Mouse (Mus musculus): ENCODE measurements around the gene Col27a1. TPM values are rescaled to one million over a fixed set of nuclear protein-coding genes. Genes with fewer than 3 reads are reported as not detected.

Gene Col27a1
- polyA plus RNA-seq, 1 experiment from 2014 or later: 4.3 TPM

DNA sequence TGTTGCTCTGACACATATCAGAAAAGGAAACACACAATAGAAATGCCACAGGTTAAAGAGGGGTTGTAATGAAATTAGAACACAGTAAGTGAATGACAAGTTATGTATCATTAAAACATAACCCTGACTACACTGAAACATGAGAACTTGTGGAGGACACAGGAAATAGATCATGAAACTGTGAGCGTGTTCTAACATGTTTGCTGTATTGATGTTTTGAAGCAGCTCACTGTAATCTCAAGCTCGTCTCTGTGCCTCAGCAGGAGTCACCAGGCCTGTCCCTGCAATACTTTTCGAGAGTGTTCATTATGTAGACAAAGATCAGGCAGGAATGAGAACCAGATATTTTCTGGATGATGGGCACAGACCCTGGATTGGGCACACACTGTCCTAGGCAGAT, 129.8 kb downstream of the Col27a1 start:
- Histone ChIP-seq H3K9me3 (no peaks in the 10 kb centered on the region), H3K4me3 (no peak overlapping the region), H3K4me1 (no peaks in the 10 kb centered on the region), H3K27me3 (ENCODE audit: insufficient read depth, poor library complexity, severe bottlenecking) (no peaks in the 10 kb centered on the region), H3K36me3 (no peaks in the 10 kb centered on the region), H3K27ac (no peak overlapping the region)
- WGBS: 67% methylated on average over 3 of the region's 3 CpGs
- DNase-seq (ENCODE audit: low spot score): no peak

DNA sequence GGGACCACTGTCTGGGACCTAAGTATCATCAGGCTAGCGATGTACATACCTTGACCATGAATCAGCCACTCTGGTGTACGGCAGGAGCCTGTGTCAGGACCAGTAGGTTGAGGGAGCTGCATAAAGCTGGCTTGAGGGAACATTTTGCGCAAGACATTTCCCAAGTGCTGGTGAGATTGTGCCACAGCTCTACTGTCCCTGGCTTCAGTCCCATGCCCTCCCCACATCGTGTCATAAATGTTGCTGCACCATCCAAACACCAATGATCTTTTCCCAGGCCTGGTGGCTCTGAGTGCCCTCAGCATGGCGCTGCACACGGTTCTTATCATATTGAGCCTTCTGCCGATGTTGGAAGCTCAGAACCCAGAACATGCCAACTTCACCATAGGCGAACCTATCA, 130.5 kb downstream of the Col27a1 start, which contains the start of gene Orm1:
Gene Orm1, plus strand, starts transcription at position 266 of the 400 bp plus-strand sequence.
- Histone ChIP-seq H3K36me3 (no peaks in the 10 kb centered on the region), H3K4me1 (no peaks in the 10 kb centered on the region), H3K27me3 (ENCODE audit: insufficient read depth, poor library complexity, severe bottlenecking) (no peaks in the 10 kb centered on the region), H3K9me3 (no peaks in the 10 kb centered on the region), H3K4me3 (no peak within 1 kb of the TSS), H3K27ac (no peak within 1 kb of the TSS)
- WGBS: 84% methylated on average over 8 of the region's 8 CpGs
- no peak for DNase-seq (ENCODE audit: low spot score)

DNA sequence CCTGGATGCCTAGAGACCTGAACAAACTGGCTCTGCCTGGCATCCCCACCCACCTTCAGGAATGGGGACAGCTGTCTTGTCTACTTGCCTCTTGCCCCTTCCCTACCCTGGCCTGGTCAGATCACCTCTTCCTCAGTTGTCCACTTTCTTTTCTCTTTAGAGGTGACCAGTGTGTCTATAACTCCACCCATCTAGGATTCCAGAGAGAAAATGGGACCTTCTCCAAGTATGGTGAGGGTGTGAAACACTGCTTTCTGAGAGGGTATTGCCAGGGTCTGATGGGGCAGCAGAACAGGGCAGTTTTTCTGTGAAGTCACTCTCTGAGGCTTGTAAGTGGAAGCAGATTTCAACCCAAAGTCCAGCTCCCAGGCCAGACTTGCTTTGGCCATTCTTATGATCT, 131.5 kb downstream of the Col27a1 start:
- Histone ChIP-seq H3K9me3 (no peaks in the 10 kb centered on the region), H3K4me3 (no peak overlapping the region), H3K27ac (no peak overlapping the region), H3K36me3 (no peaks in the 10 kb centered on the region), H3K4me1 (no peaks in the 10 kb centered on the region), H3K27me3 (ENCODE audit: insufficient read depth, poor library complexity, severe bottlenecking) (no peaks in the 10 kb centered on the region)
- DNase-seq (ENCODE audit: low spot score): no peak

DNA sequence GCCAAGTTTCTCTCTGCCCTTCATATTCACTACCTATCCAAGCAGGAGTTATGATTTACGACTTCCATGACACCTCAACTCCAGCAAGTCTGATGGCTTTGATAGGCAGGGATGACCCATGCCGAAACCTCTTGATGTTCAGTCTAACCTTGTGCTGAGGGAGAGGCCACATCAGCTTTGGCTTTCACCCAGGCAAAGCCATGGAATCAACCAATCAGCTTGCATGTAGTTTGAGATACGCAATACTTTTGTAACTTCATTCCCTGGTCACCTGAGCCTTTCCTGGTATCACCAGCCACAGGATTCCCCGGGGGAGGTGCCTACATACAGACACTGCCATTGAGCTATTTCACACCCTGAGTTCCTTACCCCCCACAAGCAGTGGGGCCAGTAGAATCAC, 132.9 kb downstream of the Col27a1 start:
- Histone ChIP-seq H3K36me3 (no peaks in the 10 kb centered on the region), H3K9me3 (no peaks in the 10 kb centered on the region), H3K27ac (no peak overlapping the region), H3K27me3 (ENCODE audit: insufficient read depth, poor library complexity, severe bottlenecking) (no peaks in the 10 kb centered on the region; the same call in 1 of the 2 replicates), H3K4me1 (no peaks in the 10 kb centered on the region), H3K4me3 (no peak overlapping the region)
- 81% methylated on average over 4 of the region's 4 CpGs for WGBS
- no peak for DNase-seq (ENCODE audit: low spot score)

DNA sequence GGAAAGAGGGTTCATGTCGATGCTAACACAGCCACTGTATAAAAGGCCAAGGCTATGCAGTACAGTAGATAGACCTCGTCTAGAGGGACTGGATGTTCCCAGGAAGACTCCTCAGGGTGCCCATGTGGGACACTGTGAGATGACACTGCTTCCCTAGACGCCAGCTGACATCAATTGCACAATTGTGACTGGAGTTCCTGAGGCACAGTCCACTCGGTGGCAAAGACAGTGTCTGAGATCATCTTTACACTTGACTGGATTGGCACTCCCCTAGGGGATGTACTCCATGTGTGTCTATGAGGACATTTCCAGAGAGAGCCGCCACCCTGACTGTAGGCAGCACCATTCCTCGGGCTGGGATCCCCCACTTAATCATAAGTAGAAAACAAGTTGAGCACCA, 134.7 kb downstream of the Col27a1 start:
- no peak for DNase-seq (ENCODE audit: low spot score)
- no peak overlapping the region for H3K4me3 ChIP-seq
- no peak overlapping the region for H3K27ac ChIP-seq
- WGBS: 73% methylated on average over 6 of the region's 6 CpGs
- H3K4me1 ChIP-seq: no peaks in the 10 kb centered on the region
- H3K27me3 ChIP-seq (ENCODE audit: insufficient read depth, poor library complexity, severe bottlenecking): no peaks in the 10 kb centered on the region; the same call in 1 of the 2 replicates
- H3K36me3 ChIP-seq: no peaks in the 10 kb centered on the region
- no peaks in the 10 kb centered on the region for H3K9me3 ChIP-seq

DNA sequence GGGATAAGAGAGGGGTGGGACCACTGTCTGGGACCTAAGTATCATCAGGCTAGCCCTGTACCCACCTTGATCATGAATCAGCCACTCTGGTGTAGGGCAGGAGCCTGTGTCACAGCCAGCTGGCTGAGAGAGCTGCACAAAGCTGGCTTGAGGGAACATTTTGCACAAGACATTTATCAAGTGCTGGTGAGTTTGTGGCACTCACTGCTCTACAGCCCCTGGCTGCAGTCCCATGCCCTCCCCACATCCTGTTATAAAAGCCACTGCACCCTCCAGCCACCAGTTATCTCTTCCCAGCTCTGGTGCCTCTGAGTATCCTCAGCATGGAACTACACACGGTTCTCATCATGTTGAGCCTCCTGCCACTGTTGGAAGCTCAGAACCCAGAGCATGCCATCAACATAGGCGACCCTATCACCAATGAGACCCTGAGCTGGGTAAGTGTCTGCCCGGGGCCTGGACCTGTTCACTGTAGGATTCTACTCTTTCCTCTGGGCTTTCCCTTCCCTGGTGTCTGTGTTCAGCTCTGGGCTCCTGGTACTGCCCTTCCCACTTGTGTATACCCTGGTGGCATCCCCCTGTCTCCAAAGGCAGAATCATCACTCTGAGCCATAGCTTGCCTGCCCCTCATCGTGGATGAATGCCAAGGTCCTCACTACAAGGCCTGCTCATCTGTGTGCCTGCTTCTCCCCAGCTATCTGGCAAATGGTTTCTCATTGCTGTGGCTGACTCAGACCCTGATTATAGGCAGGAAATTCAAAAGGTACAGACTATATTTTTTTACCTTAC, 142.3 kb downstream of the Col27a1 start, which contains the start of gene Orm3:
Gene Orm3, plus strand, starts transcription at position 286 of the 789 bp plus-strand sequence.
- DNase-seq (ENCODE audit: low spot score): no peak
- H3K27ac ChIP-seq: no peak within 1 kb of the TSS
- WGBS: 75% methylated on average over 4 of the region's 4 CpGs
- no peaks in the 10 kb centered on the region for H3K36me3 ChIP-seq
- H3K9me3 ChIP-seq: no peaks in the 10 kb centered on the region
- 0 out of 2 replicates have a peak, but pooled peaks cover 4% of the 10 kb centered on the region for H3K4me1 ChIP-seq
- H3K27me3 ChIP-seq (ENCODE audit: insufficient read depth, poor library complexity, severe bottlenecking): no peaks in the 10 kb centered on the region
- H3K4me3 ChIP-seq: no peak within 1 kb of the TSS

DNA sequence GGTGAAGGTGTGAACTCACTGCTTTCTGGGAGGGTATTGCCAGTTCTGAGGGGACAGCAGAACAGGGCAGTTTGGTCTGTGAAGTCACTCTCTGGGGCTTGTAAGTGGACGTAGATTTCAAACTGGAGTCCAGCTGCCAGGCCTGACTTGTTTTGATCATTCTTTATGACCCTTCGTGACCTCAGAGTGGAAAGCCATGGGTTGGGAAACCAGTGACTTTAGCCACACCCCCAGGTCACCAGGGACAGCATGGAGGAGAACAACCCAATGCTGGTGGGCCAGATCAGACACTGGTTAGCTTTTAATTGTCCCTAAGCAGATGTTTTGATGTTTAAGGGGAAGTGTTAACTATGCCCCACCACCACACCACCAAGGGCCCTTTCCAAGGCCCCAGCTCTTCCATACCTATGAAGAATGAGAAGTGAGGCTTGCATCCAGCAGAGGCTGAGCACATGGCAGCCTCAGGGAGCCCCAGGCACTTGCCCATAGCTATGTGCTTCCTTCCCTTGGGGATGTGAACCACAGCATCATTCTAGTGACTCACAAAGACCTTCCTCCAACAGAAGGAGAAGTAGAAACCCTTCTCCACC, 143.3 kb downstream of the Col27a1 start:
- no peaks in the 10 kb centered on the region for H3K9me3 ChIP-seq
- no peak overlapping the region for H3K4me3 ChIP-seq
- no peaks in the 10 kb centered on the region for H3K36me3 ChIP-seq
- H3K4me1 ChIP-seq: 0 out of 2 replicates have a peak, but pooled peaks cover 4% of the 10 kb centered on the region
- H3K27me3 ChIP-seq (ENCODE audit: insufficient read depth, poor library complexity, severe bottlenecking): no peaks in the 10 kb centered on the region
- WGBS: 65% methylated on average over 2 of the region's 2 CpGs
- no peak for DNase-seq (ENCODE audit: low spot score)
- no peak overlapping the region for H3K27ac ChIP-seq

DNA sequence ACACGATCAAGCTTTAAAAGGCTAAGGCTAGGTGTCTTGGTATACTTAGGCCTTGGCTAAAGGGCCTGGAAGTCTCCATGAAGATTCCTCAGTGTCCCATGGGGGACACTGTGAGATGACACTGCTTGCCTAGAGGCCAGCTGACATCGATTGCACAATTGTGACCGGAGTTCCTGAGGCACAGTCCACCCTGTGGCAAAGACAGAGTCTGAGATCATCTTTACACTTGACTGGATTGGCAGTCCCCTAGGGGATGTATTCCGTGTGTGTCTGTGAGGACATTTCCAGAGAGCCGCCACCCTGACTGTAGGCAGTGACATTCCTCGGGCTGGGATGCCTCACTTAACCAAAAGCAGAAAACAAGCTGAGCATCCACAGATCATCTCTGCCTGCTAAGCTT, 146.1 kb downstream of the Col27a1 start:
- 70% methylated on average over 6 of the region's 6 CpGs for WGBS
- Histone ChIP-seq H3K9me3 (no peaks in the 10 kb centered on the region), H3K4me1 (0 out of 2 replicates have a peak, but pooled peaks cover 4% of the 10 kb centered on the region), H3K27ac (no peak overlapping the region), H3K4me3 (no peak overlapping the region), H3K36me3 (no peaks in the 10 kb centered on the region), H3K27me3 (ENCODE audit: insufficient read depth, poor library complexity, severe bottlenecking) (no peaks in the 10 kb centered on the region)
- DNase-seq (ENCODE audit: low spot score): no peak

DNA sequence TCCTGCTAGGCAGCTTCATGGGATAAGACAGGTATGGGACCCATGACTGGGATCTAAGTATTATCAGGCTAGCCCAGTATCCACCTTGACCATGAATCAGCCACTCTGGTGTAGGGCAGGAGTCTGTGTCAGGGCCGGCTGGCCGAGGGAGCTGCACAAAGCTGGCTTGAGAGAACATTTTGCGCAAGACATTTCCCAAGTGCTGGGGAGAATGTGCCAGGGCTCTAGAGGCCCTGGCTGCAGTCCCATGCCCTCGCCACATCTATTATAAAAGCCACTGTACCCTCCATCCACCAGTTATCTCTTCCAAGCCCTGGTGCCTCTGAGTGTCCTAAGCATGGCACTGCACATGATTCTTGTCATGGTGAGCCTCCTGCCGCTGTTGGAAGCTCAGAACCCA, 148.3 kb downstream of the Col27a1 start, which contains the start of gene Orm2:
Gene Orm2, plus strand, starts transcription at position 300 of the 400 bp plus-strand sequence.
- 86% methylated on average over 5 of the region's 5 CpGs for WGBS
- no peak for DNase-seq (ENCODE audit: low spot score)
- H3K27me3 ChIP-seq (ENCODE audit: insufficient read depth, poor library complexity, severe bottlenecking): no peaks in the 10 kb centered on the region

DNA sequence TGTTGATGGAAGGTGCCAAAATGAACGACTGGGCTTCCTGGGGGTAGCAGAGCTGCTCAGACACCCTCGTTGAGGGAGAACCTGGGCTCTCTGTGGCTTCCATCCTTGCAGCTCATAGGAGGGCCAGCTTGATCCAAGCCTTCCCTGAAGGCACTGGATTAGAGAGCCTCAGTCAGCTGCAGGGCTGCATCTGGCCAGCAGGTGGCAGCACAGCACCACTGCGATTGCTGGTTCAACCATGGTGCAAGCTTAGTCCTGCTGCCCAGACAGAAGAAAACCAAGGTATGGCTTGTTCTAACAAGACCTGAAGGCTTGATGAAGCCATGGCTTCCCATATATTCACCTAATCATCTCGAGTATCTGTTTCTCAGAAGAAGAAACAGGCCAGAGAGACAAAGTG, 154.8 kb downstream of the Col27a1 start:
- peaks cover 7% of the 10 kb centered on the region; the same call in 1 of the 2 replicates for H3K27me3 ChIP-seq (ENCODE audit: insufficient read depth, poor library complexity, severe bottlenecking)
- H3K27ac ChIP-seq: no peak overlapping the region
- 12% methylated on average over 4 of the region's 4 CpGs for WGBS
- no peaks in the 10 kb centered on the region for H3K9me3 ChIP-seq
- H3K4me3 ChIP-seq: no peak overlapping the region
- DNase-seq (ENCODE audit: low spot score): peak; percentile 87
- H3K4me1 ChIP-seq: no peaks in the 10 kb centered on the region
- peaks cover 34% of the 10 kb centered on the region for H3K36me3 ChIP-seq

More for the DNA sequence above, 148.3 kb downstream of the Col27a1 start, which contains the start of gene Orm2:
- Histone ChIP-seq H3K27ac (no peak within 1 kb of the TSS), H3K9me3 (no peaks in the 10 kb centered on the region), H3K36me3 (no peaks in the 10 kb centered on the region), H3K4me3 (no peak within 1 kb of the TSS), H3K4me1 (no peaks in the 10 kb centered on the region)

DNA sequence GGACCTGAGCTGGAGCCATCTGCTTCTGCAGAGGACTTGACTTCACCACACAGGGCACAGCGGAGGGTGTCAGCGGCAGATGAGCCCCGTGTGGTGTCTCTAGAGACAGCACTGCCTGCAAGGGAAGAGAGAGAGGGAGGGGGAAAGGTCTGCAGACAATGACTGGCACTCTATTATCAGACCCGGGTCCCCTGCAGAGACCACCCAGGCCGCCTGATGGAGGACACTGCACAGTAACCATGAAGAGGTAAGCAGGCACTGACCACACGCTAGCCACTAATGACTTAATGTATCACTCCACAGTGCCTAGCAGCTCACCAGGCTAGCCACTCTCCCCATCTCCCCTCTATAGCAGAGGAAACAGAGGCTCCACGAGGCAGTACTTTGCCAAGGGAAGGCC, 157.1 kb downstream of the Col27a1 start:
- Histone ChIP-seq H3K27me3 (ENCODE audit: insufficient read depth, poor library complexity, severe bottlenecking) (peaks cover 7% of the 10 kb centered on the region; the same call in 1 of the 2 replicates), H3K4me3 (no peak overlapping the region), H3K4me1 (0 out of 2 replicates have a peak, but pooled peaks cover 3% of the 10 kb centered on the region), H3K36me3 (peaks cover 41% of the 10 kb centered on the region), H3K9me3 (no peaks in the 10 kb centered on the region), H3K27ac (no peak overlapping the region)
- no peak for DNase-seq (ENCODE audit: low spot score)
- 36% methylated on average over 7 of the region's 7 CpGs for WGBS

DNA sequence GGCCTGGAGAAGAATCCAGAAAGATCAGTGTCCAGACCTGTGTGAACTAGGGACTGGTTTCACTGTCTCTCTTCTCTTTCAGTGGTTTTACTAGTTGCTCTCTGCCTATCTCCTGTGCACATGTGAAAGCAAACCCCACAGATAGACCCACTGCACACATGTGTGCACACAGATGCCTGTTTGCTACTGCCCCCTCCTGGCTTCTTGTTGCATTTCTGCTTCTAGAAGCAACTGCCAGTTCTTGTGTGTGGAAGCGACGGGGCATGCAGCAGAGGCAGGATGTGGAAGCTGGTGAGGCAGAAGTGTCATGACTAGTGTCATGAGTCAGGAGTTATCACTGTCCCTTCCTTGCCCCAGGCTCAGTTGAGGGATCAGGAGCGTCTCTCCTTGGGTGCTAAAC, 158.1 kb downstream of the Col27a1 start:
- DNase-seq (ENCODE audit: low spot score): no peak
- Histone ChIP-seq H3K36me3 (peaks cover 49% of the 10 kb centered on the region), H3K9me3 (no peaks in the 10 kb centered on the region), H3K27me3 (ENCODE audit: insufficient read depth, poor library complexity, severe bottlenecking) (peaks cover 7% of the 10 kb centered on the region; the same call in 1 of the 2 replicates), H3K4me3 (no peak overlapping the region), H3K27ac (no peak overlapping the region), H3K4me1 (0 out of 2 replicates have a peak, but pooled peaks cover 3% of the 10 kb centered on the region)
- 58% methylated on average over 3 of the region's 3 CpGs for WGBS

DNA sequence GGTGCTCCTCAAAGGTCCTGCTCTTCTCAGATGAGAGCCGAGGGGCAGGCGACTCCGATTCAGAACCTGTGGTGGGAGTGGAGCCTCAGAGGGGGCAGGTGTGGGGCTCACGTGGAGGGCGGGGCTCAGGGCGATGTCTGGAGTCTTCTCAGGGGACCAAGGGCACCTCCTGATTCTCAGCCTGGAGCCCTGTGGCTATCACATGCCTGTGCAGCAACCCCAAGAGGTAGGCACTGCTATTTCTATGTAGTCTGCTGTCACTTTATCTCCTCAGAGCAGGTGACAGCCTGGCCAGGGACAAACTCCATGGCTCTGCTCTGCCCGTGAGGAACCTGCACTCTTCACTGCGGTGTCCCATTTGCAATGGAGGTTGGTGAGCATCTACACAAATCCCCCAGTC, 159.6 kb downstream of the Col27a1 start:
- Histone ChIP-seq H3K36me3 (peaks cover 49% of the 10 kb centered on the region), H3K27me3 (ENCODE audit: insufficient read depth, poor library complexity, severe bottlenecking) (0 out of 2 replicates have a peak, but pooled peaks cover 7% of the 10 kb centered on the region), H3K27ac (no peak overlapping the region), H3K9me3 (no peaks in the 10 kb centered on the region), H3K4me1 (0 out of 2 replicates have a peak, but pooled peaks cover 3% of the 10 kb centered on the region), H3K4me3 (no peak overlapping the region)
- no peak for DNase-seq (ENCODE audit: low spot score)
- 84% methylated on average over 8 of the region's 8 CpGs for WGBS
